Mouse (Mus musculus): ENCODE results near the gene Col25a1.

The Col25a1 gene

DNA sequence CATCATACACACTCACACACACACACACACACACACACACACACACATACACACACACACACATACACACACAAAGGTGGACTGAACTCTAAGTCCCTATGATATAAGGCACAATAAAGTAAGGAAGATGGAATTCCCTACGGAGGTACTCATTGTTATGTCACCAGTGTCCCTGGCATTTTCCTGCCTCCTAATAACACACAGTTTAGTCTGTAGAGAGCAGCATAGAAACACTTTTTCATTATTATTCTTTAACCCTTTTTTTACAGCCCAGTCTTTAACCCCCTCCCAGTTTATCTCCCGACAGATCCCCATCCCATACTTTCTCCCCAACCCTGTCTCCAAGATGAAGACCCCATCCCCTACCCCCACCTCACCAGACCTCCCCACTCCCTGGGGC lies 450.3 kb downstream of the Col25a1 start:
- DNase-seq, result no peak

DNA sequence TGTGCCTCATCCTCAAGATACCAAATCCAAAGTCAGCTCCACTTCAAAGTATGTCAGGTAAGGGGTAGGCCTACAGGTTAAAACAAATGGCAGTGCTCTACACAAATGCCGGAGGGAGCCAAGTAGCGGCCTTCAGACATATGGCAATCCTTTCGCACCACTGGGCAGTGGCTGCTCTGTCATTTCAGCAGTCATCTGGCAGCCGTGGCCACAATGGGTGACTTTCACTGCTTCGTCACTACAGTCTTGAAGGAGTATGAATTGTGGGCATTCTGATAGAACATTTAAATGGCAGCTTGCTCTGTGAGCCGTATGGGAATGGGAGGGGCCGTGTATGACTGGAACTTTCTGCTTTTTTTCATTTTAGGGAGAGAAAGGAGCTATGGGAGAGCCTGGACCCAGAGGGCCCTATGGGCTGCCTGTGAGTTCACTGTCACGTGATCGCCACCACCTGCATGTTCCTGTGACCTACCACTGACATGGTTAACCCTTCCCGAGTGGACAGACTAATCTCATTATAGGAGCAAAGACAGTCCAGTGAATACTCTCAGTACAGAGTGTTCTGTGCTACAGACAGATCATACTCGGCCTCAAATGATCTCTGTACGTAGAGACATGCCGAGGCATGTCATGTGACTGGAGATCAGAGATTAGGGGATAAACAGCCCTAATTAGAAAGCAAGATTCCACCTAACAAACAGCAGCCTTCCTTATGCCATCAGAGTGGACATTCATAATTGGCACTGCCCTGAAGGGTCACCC lies 451.8 kb downstream of the Col25a1 start:
- DNase-seq, result peak; percentile 23 to 30

GRCm38 (mm10) chr3:130584007-130584406 lies 452.7 kb downstream of the Col25a1 start:
- DNase-seq, result no peak

DNA sequence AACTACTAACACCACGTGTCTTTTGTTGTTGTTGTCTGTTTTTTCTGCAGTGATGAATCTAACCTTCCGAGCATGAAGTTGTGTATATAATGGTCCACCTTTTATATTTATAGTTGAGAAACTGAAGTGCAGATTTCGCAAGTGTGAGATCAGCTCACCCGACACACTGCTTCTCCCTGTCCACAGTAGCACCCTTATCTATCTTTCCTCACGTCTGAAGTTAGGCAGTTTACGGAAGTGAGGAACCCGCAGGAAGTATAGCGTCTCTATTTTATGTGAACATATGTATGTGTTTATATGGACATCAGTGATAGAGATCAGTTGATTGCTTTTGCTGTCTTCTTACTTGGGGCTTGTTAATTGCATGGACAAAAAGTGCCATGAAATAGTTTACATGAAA lies 463.7 kb downstream of the Col25a1 start:
- DNase-seq, result no peak

DNA sequence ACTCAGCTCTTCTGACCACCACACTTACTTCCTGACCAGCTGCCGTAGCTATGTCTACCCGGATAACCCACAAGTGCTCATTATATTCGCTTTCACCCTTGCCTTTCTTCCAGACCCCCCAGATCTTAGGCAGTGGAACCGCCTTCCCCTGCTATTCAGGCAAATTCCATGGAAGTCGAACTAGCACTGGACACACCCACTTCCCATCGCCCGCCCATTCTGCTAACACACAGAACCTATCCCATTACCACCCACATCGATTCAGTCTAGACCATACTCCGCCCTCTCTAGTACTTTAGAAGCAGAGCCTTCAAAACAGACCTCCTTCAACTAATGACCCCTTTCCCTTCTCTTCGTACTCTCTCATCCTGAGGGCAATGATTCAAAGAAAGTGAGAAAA lies 470.2 kb downstream of the Col25a1 start:
- no peak for DNase-seq

GRCm38 (mm10) chr3:130607924-130608323 lies 476.6 kb downstream of the Col25a1 start:
- DNase-seq, result peak; percentile 10 to 30

DNA sequence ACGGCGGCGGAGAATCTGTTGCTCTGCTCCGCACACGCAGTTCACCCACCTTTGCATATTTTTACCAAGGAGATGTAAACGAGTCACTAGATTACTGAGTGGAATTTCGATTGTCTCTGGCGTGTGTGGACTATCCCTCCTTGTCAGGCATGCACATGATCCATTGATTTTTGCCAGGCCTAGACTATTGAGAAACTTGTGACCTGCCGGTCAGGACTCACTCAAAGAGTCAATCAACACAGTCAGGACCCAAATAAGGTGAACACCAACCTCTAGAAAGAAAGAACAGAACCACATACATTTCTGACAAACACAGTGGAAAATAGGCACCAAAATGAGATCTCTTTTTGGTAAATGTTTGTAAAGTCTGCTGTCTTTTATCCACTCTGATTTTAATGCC lies 483.1 kb downstream of the Col25a1 start:
- no peak for DNase-seq

DNA sequence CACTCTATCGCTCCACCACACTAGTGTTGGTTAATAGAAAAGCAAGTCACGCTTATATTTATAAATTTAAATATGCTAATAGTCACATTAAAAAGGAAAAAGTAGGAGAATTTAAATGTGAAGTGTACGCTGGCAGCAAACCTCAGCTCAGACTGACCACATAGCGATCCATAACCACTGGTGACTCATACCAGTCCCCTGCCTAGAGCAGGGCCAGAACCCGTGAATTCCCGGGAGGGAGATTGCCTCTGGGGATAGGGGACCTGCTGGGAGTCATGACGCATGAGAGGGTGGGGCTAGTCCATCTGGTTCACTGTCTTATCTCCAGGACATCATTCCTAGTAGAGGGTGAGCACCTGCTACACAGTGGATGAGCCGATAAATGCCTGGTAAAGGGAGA lies 484.3 kb downstream of the Col25a1 start:
- no peak for DNase-seq

GRCm38 (mm10) chr3:130617439-130617898 lies 486.2 kb downstream of the Col25a1 start, which contains the start of gene Etnppl:
TSS of gene Etnppl (plus strand) at chr3:130617448.
- DNase-seq, result peak; percentile 9 to 12

DNA sequence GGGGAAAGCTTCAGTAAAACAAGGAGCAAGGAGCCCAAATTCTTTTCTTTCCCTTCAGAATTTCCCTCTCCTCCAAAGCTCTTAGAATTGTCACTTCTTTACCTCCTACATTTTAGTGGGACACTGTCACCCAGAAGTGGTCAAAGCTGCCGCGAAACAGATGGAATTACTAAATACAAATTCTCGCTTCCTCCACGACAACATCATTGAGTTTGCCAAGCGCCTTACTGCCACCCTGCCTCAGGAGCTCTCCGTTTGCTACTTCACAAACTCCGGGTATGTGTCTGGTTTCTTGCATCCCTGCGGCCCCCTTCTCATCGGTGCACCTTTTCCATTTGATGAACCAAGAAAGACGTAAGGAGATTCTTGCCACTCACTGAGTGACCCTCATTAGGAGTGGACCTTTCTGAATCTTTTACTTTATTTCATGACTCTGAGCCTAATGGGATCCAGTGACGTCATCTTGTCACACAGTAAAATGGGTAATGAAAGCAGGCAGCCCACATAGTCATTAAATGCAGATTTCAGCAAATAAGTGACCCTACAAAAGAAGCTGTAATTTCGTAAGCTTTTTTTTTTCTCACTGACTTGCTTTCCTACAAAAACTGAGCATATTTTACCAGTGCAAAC lies 489.3 kb downstream of the Col25a1 start:
- no peak for DNase-seq

GRCm38 (mm10) chr3:130628358-130628757 lies 497.1 kb downstream of the Col25a1 start:
- DNase-seq, result no peak

- no peak for DNase-seq
Measured at GRCm38 (mm10) chr3:130633859-130634258, 502.6 kb downstream of the Col25a1 start.

DNA sequence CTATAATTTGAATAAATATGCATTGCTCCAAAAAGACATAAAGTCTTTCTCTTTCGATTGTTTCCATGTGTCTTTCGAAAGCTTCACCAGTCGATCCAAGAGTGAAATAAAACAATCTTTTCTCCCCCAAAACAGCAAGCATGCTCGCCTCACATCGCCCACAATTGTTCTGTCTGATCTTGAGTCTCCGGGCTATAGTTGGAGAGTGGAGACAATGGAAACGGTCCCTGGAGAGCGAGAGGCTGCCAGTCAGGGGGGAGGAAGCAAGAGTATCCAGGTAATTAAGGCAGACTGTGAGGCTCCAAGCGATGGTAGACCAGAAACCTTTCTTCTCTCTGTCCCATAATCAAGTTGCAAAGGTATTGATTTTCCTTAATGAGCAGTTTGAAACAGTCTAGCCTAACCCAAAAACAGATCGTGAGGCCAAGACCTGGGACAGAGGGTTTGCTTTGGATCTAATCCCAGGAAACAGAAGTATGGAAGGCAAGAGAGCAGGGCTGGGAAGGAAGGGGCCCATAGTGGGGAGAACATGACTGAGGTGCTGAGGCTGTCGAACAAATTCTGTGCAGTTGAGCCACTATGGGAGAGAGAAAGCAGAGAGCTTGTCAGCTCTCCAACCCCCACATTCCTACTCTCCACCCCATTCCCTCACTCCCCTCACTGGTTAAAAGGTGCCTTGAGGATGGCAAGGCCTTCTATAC lies 515.0 kb downstream of the Col25a1 start:
- no peak for DNase-seq
